Mouse (Mus musculus) kidney, adult 2 months (tissue): Measurements from ENCODE around the gene Trub2. TPM values are rescaled to one million over a fixed set of nuclear protein-coding genes. Genes with fewer than 3 reads are reported as not detected.
A peak's percentile ranks its signal among the peaks of the same experiment; 100 is the strongest.

Experiments used
- DNase-seq: peaks from one replicate; pipeline ENCODE4 v3.0.0; 2021
- H3K27ac ChIP-seq: fragments of 200-500 bp; 2 replicates; pipeline ENCODE4 v1.5.1; 2012; ENCODE audit warnings: low read depth, low read length, control low read depth, inconsistent platforms; ENCODE audit not compliant: insufficient read depth
- H3K27me3 ChIP-seq: fragments of 200-500 bp; replicated peaks from 2 replicates; pipeline ENCODE4 v1.6.1; 2012; ENCODE audit warnings: mild to moderate bottlenecking, moderate library complexity, low read length, inconsistent platforms; ENCODE audit not compliant: control insufficient read depth, insufficient read depth
- H3K36me3 ChIP-seq: fragments of 200-500 bp; 2 replicates; pipeline ENCODE4 v1.6.1; 2012; ENCODE audit warnings: mild to moderate bottlenecking, moderate library complexity, low read length, inconsistent platforms; ENCODE audit not compliant: control insufficient read depth, insufficient read depth
- H3K4me1 ChIP-seq: fragments of 200-500 bp; 2 replicates; pipeline ENCODE4 v1.6.1; 2011; ENCODE audit warnings: low read length; ENCODE audit not compliant: control insufficient read depth, insufficient read depth
- H3K4me3 ChIP-seq: fragments of 200-500 bp; 2 replicates; pipeline ENCODE4 v1.5.1; 2011; ENCODE audit warnings: mild to moderate bottlenecking, low read depth, low read length, control low read depth; ENCODE audit not compliant: insufficient read depth
- CTCF ChIP-seq: fragments of 200-500 bp; conservative IDR thresholded peaks from 2 replicates; pipeline ENCODE4 v1.5.1; 2011; ENCODE audit warnings: low read depth, mild to moderate bottlenecking, control low read depth, low read length, moderate library complexity, mixed read lengths; ENCODE audit not compliant: insufficient read depth, insufficient read length
- POLR2A ChIP-seq: fragments of 200-500 bp; IDR thresholded peaks from one replicate; pipeline ENCODE4 v1.6.1; 2011; ENCODE audit warnings: low read depth, low read length, control low read depth
- WGBS: fragments of 180-500 bp; shearing (Covaris S2); methylation state at CpG from one replicate; pipeline ENCODE4 v1.1.7; 2018; 5-methylcytosine and 5-hydroxymethylcytosine counted together
- polyA plus RNA-seq: library from polyadenylated mRNA; depleted of rRNA; stranded (reverse); fragments of >200 nt; gene quantifications from 2 replicates; pipeline ENCODE4 v1.2.3, GENCODE M21; 2012

Trub2 gene
- polyA plus RNA-seq, 1 experiment, result 32.7 TPM

GRCm38 (mm10) chr2:29752397-29752796 is 35.9 kb downstream of the Trub2 start:
- TF ChIP-seq CTCF, result no peak
- no peak for TF ChIP-seq POLR2A
- WGBS, result 95% methylated on average over 5 of the region's 5 CpGs
- no peak for DNase-seq
- H3K27ac ChIP-seq, result no peak overlapping the region
- H3K4me3 ChIP-seq, result no peak overlapping the region
- no peaks in the 10 kb centered on the region for H3K36me3 ChIP-seq
- no peaks in the 10 kb centered on the region for H3K27me3 ChIP-seq
- peaks cover 3% of the 10 kb centered on the region; the same call in 1 of the 2 replicates for H3K4me1 ChIP-seq

GRCm38 (mm10) chr2:29751497-29751896 is 36.8 kb downstream of the Trub2 start, which contains the start of gene Gm13420:
Gm13420 (minus strand) TSS chr2:29751685.
- peak; percentile 85 for DNase-seq
- no peak for TF ChIP-seq POLR2A
- no peak for TF ChIP-seq CTCF
- Histone ChIP-seq H3K27ac (peak within 1 kb of the TSS; percentile 59), H3K4me1 (peaks cover 3% of the 10 kb centered on the region; the same call in 1 of the 2 replicates), H3K36me3 (no peaks in the 10 kb centered on the region), H3K4me3 (peak within 1 kb of the TSS; percentile 42), H3K27me3 (no peaks in the 10 kb centered on the region)
- WGBS, result 4% methylated on average over 28 of the region's 28 CpGs

GRCm38 (mm10) chr2:29748499-29748898 is 39.8 kb downstream of the Trub2 start:
- H3K4me3 ChIP-seq, result no peak overlapping the region
- no peaks in the 10 kb centered on the region for H3K27me3 ChIP-seq
- H3K36me3 ChIP-seq, result no peaks in the 10 kb centered on the region
- no peak for DNase-seq
- TF ChIP-seq POLR2A (no peak), CTCF (no peak)
- WGBS, result 90% methylated on average over 4 of the region's 4 CpGs
- H3K27ac ChIP-seq, result no peak overlapping the region
- peaks cover 3% of the 10 kb centered on the region; the same call in 1 of the 2 replicates for H3K4me1 ChIP-seq

- Histone ChIP-seq H3K27me3 (no peaks in the 10 kb centered on the region), H3K27ac (no peak overlapping the region), H3K4me1 (peaks cover 3% of the 10 kb centered on the region; the same call in 1 of the 2 replicates), H3K36me3 (no peaks in the 10 kb centered on the region), H3K4me3 (no peak overlapping the region)
- no peak for TF ChIP-seq CTCF
- peak; percentile 30 for DNase-seq
- 65% methylated on average over 5 of the region's 5 CpGs for whole genome bisulfite sequencing
Measured at GRCm38 (mm10) chr2:29747852-29748251, 40.5 kb downstream of the Trub2 start.

GRCm38 (mm10) chr2:29747188-29747782 is 41.0 kb downstream of the Trub2 start:
- TF ChIP-seq POLR2A (no peak), CTCF (no peak)
- no peak for DNase-seq
- no peak overlapping the region for H3K4me3 ChIP-seq
- WGBS, result 16% methylated on average over 50 of the region's 50 CpGs
- no peak overlapping the region for H3K27ac ChIP-seq
- peaks cover 3% of the 10 kb centered on the region; the same call in 1 of the 2 replicates for H3K4me1 ChIP-seq
- H3K36me3 ChIP-seq, result no peaks in the 10 kb centered on the region
- no peaks in the 10 kb centered on the region for H3K27me3 ChIP-seq

- WGBS, result 52% methylated on average over 6 of the region's 6 CpGs
- Histone ChIP-seq H3K27ac (peak overlapping the region; percentile 67), H3K4me1 (no peaks in the 10 kb centered on the region), H3K4me3 (no peak overlapping the region), H3K27me3 (no peaks in the 10 kb centered on the region), H3K36me3 (no peaks in the 10 kb centered on the region)
- peak; percentile 65 for DNase-seq
- TF ChIP-seq POLR2A (no peak), CTCF (no peak)
Measured at GRCm38 (mm10) chr2:29744256-29744655, 44.0 kb downstream of the Trub2 start.

GRCm38 (mm10) chr2:29741207-29741606 is 47.1 kb downstream of the Trub2 start:
- TF ChIP-seq POLR2A (no peak), CTCF (no peak)
- H3K4me1 ChIP-seq, result no peaks in the 10 kb centered on the region
- no peak overlapping the region for H3K4me3 ChIP-seq
- H3K27ac ChIP-seq, result no peak overlapping the region
- no peaks in the 10 kb centered on the region; the same call in 1 of the 2 replicates for H3K36me3 ChIP-seq
- DNase-seq, result no peak
- no peaks in the 10 kb centered on the region for H3K27me3 ChIP-seq
- WGBS, result 93% methylated on average over 6 of the region's 6 CpGs
